Mouse (Mus musculus) bone marrow macrophage, adult 2 months (primary cell): ENCODE data around the gene Med28. TPM values are rescaled to one million over a fixed set of nuclear protein-coding genes. Genes with fewer than 3 reads are reported as not detected.

Source experiments
- H3K27ac ChIP-seq: 2 replicates; pipeline ENCODE4 v1.5.1; 2012; ENCODE audit warnings: low read depth, low read length; ENCODE audit not compliant: insufficient read depth
- H3K4me1 ChIP-seq: 2 replicates; pipeline ENCODE4 v1.6.1; 2012; ENCODE audit warnings: low read length; ENCODE audit not compliant: control insufficient read depth, insufficient read depth
- H3K4me3 ChIP-seq: 2 replicates; pipeline ENCODE4 v1.5.1; 2012; ENCODE audit warnings: mild to moderate bottlenecking, low read length, moderate library complexity; ENCODE audit not compliant: insufficient read depth
- CTCF ChIP-seq: IDR thresholded peaks from 2 replicates; pipeline ENCODE4 v1.5.1; 2012; ENCODE audit warnings: low read depth, mild to moderate bottlenecking, low read length, moderate library complexity
- POLR2A ChIP-seq: IDR thresholded peaks from 2 replicates; pipeline ENCODE4 v1.6.1; 2012; ENCODE audit warnings: mild to moderate bottlenecking, low read depth, low read length, borderline replicate concordance
- polyA plus RNA-seq: library from polyadenylated mRNA; stranded (reverse); fragments of >200 nt; gene quantifications from 2 replicates; pipeline ENCODE4 v1.2.4, GENCODE M21; 2012; ENCODE audit not compliant: missing spikeins, insufficient read depth, insufficient read length

Gene Med28
- polyA plus RNA-seq: 93.2 and 93.3 TPM in 2 replicates

- TF ChIP-seq CTCF (no peak), POLR2A (no peak; the same call in 1 of the 2 replicates)
- Histone ChIP-seq H3K27ac (peak within 1 kb of the TSS; percentile 85), H3K4me3 (peak within 1 kb of the TSS; percentile 87), H3K4me1 (peaks cover 19% of the 10 kb centered on the region)
Observed at GRCm38 (mm10) chr5:45519960-45520808, at the start of gene Med28. Gene Med28, plus strand, starts transcription at chr5:45520229.

- Histone ChIP-seq H3K27ac (peak overlapping the region; percentile 40), H3K4me3 (no peak overlapping the region), H3K4me1 (peaks cover 12% of the 10 kb centered on the region)
- TF ChIP-seq CTCF (no peak), POLR2A (no peak)
Observed at GRCm38 (mm10) chr5:45472880-45473450, 47.1 kb upstream of the Med28 start.

GRCm38 (mm10) chr5:45473521-45473920, 46.5 kb upstream of the Med28 start:
- H3K4me1 ChIP-seq: peaks cover 12% of the 10 kb centered on the region
- no peak overlapping the region for H3K4me3 ChIP-seq
- TF ChIP-seq CTCF (no peak), POLR2A (no peak)
- H3K27ac ChIP-seq: peak overlapping the region; percentile 40; the same call in 1 of the 2 replicates

- no peak overlapping the region for H3K4me3 ChIP-seq
- H3K4me1 ChIP-seq: peaks cover 12% of the 10 kb centered on the region
- no peak overlapping the region for H3K27ac ChIP-seq
- TF ChIP-seq CTCF (no peak), POLR2A (no peak)
Observed at GRCm38 (mm10) chr5:45474215-45474614, 45.8 kb upstream of the Med28 start.

- Histone ChIP-seq H3K27ac (no peak overlapping the region), H3K4me1 (peaks cover 12% of the 10 kb centered on the region), H3K4me3 (no peak overlapping the region)
- TF ChIP-seq POLR2A: no peak
Observed at GRCm38 (mm10) chr5:45474758-45475157, 45.3 kb upstream of the Med28 start.

- Histone ChIP-seq H3K27ac (no peak overlapping the region), H3K4me1 (peaks cover 12% of the 10 kb centered on the region), H3K4me3 (no peak overlapping the region)
- no peak for TF ChIP-seq CTCF
- TF ChIP-seq POLR2A: no peak
Observed at GRCm38 (mm10) chr5:45475771-45476170, 44.3 kb upstream of the Med28 start.

- no peak overlapping the region for H3K27ac ChIP-seq
Observed at GRCm38 (mm10) chr5:45476288-45476687, 43.7 kb upstream of the Med28 start.

GRCm38 (mm10) chr5:45477601-45478000, 42.4 kb upstream of the Med28 start:
- H3K4me1 ChIP-seq: peaks cover 7% of the 10 kb centered on the region
- TF ChIP-seq POLR2A: no peak
- TF ChIP-seq CTCF: no peak
- H3K4me3 ChIP-seq: no peak overlapping the region
- no peak overlapping the region for H3K27ac ChIP-seq

More at GRCm38 (mm10) chr5:45476288-45476687, 43.7 kb upstream of the Med28 start:
- H3K4me1 ChIP-seq: peaks cover 12% of the 10 kb centered on the region
- TF ChIP-seq CTCF (no peak), POLR2A (no peak)
- no peak overlapping the region for H3K4me3 ChIP-seq

GRCm38 (mm10) chr5:45480066-45480465, 40.0 kb upstream of the Med28 start:
- Histone ChIP-seq H3K4me1 (no peaks in the 10 kb centered on the region), H3K27ac (no peak overlapping the region), H3K4me3 (no peak overlapping the region)
- TF ChIP-seq CTCF: no peak
- no peak for TF ChIP-seq POLR2A

GRCm38 (mm10) chr5:45481125-45481524, 38.9 kb upstream of the Med28 start:
- H3K27ac ChIP-seq: no peak overlapping the region
- H3K4me1 ChIP-seq: no peaks in the 10 kb centered on the region
- no peak overlapping the region for H3K4me3 ChIP-seq
- TF ChIP-seq POLR2A (no peak), CTCF (no peak)
